Mouse (Mus musculus) ES-E14 (cell line): ENCODE measurements around the gene Hist1h2bj.

ENCODE experiments used
- CHD2 ChIP-seq: IDR thresholded peaks from 2 replicates; pipeline ENCODE4 v1.6.1; 2014; ENCODE audit warnings: mild to moderate bottlenecking, low read depth, low read length, inconsistent platforms
- HCFC1 ChIP-seq: IDR thresholded peaks from 2 replicates; pipeline ENCODE4 v1.6.1; 2012; ENCODE audit warnings: low read length, inconsistent platforms, borderline replicate concordance; ENCODE audit not compliant: insufficient read depth
- ZC3H11A ChIP-seq: IDR thresholded peaks from 2 replicates; pipeline ENCODE4 v1.6.1; 2012; ENCODE audit warnings: low read depth, mild to moderate bottlenecking, inconsistent platforms, low read length, borderline replicate concordance
- ZNF384 ChIP-seq: IDR thresholded peaks from 2 replicates; pipeline ENCODE4 v1.6.1; 2012; ENCODE audit warnings: low read depth, low read length, inconsistent platforms

DNA sequence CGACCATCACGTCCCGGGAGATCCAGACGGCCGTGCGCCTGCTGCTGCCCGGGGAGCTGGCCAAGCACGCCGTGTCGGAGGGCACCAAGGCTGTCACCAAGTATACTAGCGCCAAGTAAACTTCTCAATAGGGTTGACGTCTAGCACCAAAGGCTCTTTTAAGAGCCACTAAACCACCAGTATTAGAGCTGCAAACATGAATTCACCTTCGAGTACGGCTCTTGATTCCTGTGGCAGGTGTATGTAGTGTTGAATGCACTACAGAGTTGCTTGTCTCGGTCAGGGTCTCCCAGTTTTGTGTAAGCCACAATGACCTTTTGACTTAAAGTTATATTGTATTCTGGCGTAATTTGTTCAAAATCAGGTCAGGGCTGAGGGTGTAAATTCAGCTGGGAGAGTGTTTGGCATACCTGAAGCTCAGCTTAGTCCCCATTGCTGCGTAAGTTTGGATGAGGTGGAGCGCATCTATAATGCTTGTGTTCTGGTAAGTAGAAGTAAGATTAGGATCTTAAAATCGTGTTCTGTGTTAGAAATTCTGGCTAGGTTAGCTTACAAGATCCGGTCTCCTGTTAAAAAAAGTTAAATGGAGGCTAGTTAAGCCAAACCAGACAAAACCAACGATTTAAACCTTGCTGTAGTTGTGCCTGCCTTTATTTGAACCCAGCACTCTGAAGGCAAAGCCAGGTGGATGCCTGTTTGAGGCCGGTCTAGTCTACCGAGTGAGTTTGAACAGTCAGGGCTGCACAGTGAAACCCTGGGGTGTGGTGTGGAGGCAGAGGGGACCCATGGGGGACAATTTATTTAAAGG lies 6.7 kb upstream of the Hist1h2bj start:
- no peak for TF ChIP-seq ZNF384
- no peak for TF ChIP-seq HCFC1
- TF ChIP-seq CHD2: no peak
- TF ChIP-seq ZC3H11A: no peak
